In the genomic region with DNA sequence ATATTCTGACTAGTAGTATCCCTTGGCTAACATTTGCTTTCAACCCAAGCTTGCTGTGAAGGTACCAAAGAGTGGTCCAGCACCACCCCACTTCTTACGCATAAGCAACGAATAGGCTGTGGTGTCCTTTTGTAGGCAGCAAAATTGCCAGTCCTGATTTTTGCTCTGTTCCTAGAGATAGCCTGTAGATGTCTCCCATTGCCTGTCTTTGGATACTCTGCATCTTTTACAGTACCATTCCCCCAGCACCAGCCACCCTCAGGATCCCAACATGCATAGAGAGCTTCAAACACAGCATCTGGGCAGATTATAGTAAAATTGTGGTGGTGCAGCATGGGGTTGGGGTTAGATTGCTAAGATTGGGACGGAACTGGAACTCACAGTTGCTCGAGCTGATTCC, we compare ENCODE assay signal across 26 mouse cellular contexts. TPM values are rescaled to one million over a fixed set of nuclear protein-coding genes. Genes with fewer than 3 reads are reported as not detected.
A peak's percentile ranks its signal among the peaks of the same experiment; 100 is the strongest.
DNase-seq lines count a peak whose midpoint lies in the region; TF ChIP-seq lines count a peak whose summit lies in the region.
"Had no signal": no experiment of that assay in that cellular context is flagged by ENCODE, and none has a peak within 500 bp of the region (broad histone marks: within the 10 kb centered on the region; RNA-seq: fewer than 3 reads in every experiment).

No protein-coding gene starts in this region.

- DNase-seq in heart, adult 2 months: no peak
- no peak for DNase-seq in heart, embryonic 10.5 days (ENCODE audit: low spot score)
- no peak for DNase-seq in left cerebral cortex, adult 2 months (ENCODE audit: extremely low spot score in 1 of 2, low spot score in 2 of 2)
- no peak for DNase-seq in left cerebral cortex, adult 18-20 months (ENCODE audit: low spot score in 2 of 2)
- DNase-seq in CH12.LX (ENCODE audit: extremely low read depth): no peak
- DNase-seq in brain, adult 2 months (ENCODE audit: low read depth, low spot score): peak; percentile 16
- no peak for DNase-seq in thymus, postnatal 25 days
- DNase-seq: adrenal gland, postnatal 14 days; cerebellum, adult 11 months; cerebellum, postnatal 36 days; left cerebral cortex, postnatal 4 days; liver; lung, adult 18-20 months; lung, postnatal 14 days; midbrain, embryonic 14.5 days; thymus, adult 2 months had no signal

- H3K4me2 ChIP-seq in CH12.LX (ENCODE audit: insufficient read depth, low read depth, poor library complexity, severe bottlenecking): no peak overlapping the region
- H3K4me2 ChIP-seq: stomach, embryonic 15.5 days had no signal

- no peak for TF ChIP-seq POLR2A in heart, adult 2 months (IDR thresholded peaks at IDR 0.05; ENCODE audit: insufficient read depth, low read depth, low read length)
- TF ChIP-seq POLR2A in CH12.LX (IDR thresholded peaks at IDR 0.05; ENCODE audit: low read depth, low read length): no peak

- WGBS in heart, adult 2 months: 72% methylated on average over 4 of the region's 4 CpGs
- WGBS in heart, embryonic 10.5 days: 78% methylated on average over 4 of the region's 4 CpGs

- no peaks in the 10 kb centered on the region for H3K79me2 ChIP-seq in heart, adult 2 months (replicated peaks; ENCODE audit: control insufficient read depth, insufficient read depth, low read length)
- H3K79me2 ChIP-seq in CH12.LX (replicated peaks; ENCODE audit: control insufficient read depth, extremely low read depth, insufficient read depth, poor library complexity, severe bottlenecking): no peaks in the 10 kb centered on the region

- dilution Hi-C loops in CH12.LX (cut with MboI; ENCODE audit: extremely low pct_ligation_motif_present, extremely low pct_unique_long_range_greater_than_20kb, low sequenced_read_pairs): loop anchor here (25.0 kb wide), 1 partner anchor 149 kb away; no protein-coding TSS in a partner anchor

- no peaks in the 10 kb centered on the region; the same call in 1 of the 2 replicates for H3K4me1 ChIP-seq in heart, adult 2 months (ENCODE audit: control insufficient read depth, insufficient read depth, low read length)
- H3K4me1 ChIP-seq in heart, embryonic 10.5 days: peaks cover 15% of the 10 kb centered on the region
- no peaks in the 10 kb centered on the region for H3K4me1 ChIP-seq in CH12.LX (ENCODE audit: control insufficient read depth in 1 of 2, insufficient read depth in 2 of 2)

- in situ Hi-C loops in CH12.LX (cut with MboI; ENCODE audit: low pct_ligation_motif_present, low pct_unique_long_range_greater_than_20kb, low sequenced_read_pairs): loop anchor here (5.0 kb wide), 1 partner anchor 149 kb away; no protein-coding TSS in a partner anchor

- TF ChIP-seq RAD21 in CH12.LX (IDR thresholded peaks at IDR 0.05; ENCODE audit: low read depth, low read length): peak; percentile 32

- no peak overlapping the region for H3K9ac ChIP-seq in heart, adult 2 months (ENCODE audit: low read depth, low read length)
- no peak overlapping the region for H3K9ac ChIP-seq in CH12.LX (ENCODE audit: insufficient read depth, low read depth)
- H3K9ac ChIP-seq: stomach, embryonic 15.5 days had no signal

- H3K4me3 ChIP-seq in heart, adult 2 months: no peak overlapping the region
- H3K4me3 ChIP-seq in heart, embryonic 10.5 days: no peak overlapping the region
- no peak overlapping the region for H3K4me3 ChIP-seq in left cerebral cortex, adult 2 months
- no peak overlapping the region for H3K4me3 ChIP-seq in CH12.LX (replicated peaks in 1 of 3; ENCODE audit: low read depth in 2 of 3, low read length in 2 of 3, poor library complexity in 1 of 3)
- H3K4me3 ChIP-seq: embryonic facial prominence, embryonic 10.5 days; myocyte; stomach, embryonic 15.5 days had no signal

- no peaks in the 10 kb centered on the region for H3K9me3 ChIP-seq in heart, embryonic 10.5 days
- no peaks in the 10 kb centered on the region for H3K9me3 ChIP-seq in CH12.LX (replicated peaks; ENCODE audit: low read length)
- H3K9me3 ChIP-seq: stomach, embryonic 15.5 days had no signal

- no peak for TF ChIP-seq EP300 in heart, adult 2 months (IDR thresholded peaks at IDR 0.05; ENCODE audit: insufficient read depth, low read depth, low read length)
- TF ChIP-seq EP300 in CH12.LX (IDR thresholded peaks at IDR 0.05; ENCODE audit: low read length): no peak

- TF ChIP-seq CTCF in heart, adult 2 months (IDR thresholded peaks at IDR 0.05): peak; percentile 23
- TF ChIP-seq CTCF in left cerebral cortex, adult 2 months (IDR thresholded peaks at IDR 0.05): peak; percentile 35
- TF ChIP-seq CTCF in CH12.LX (conservative IDR thresholded peaks at IDR 0.05 in 1 of 2, IDR thresholded peaks at IDR 0.05 in 1 of 2; ENCODE audit: low read depth in 2 of 2, low read length in 2 of 2): peak in 1 of 2 experiments; percentile 30; a peak in 2 of 4 replicates

- H3K27ac ChIP-seq in heart, adult 2 months: no peak overlapping the region
- no peak overlapping the region for H3K27ac ChIP-seq in heart, embryonic 10.5 days
- H3K27ac ChIP-seq in left cerebral cortex, adult 2 months: no peak overlapping the region
- no peak overlapping the region for H3K27ac ChIP-seq in CH12.LX (ENCODE audit: insufficient read depth, low read depth)
- H3K27ac ChIP-seq: embryonic facial prominence, embryonic 10.5 days; stomach, embryonic 15.5 days had no signal

- H3K27me3 ChIP-seq in heart, adult 2 months (ENCODE audit: control insufficient read depth, insufficient read depth, low read length): no peaks in the 10 kb centered on the region
- H3K27me3 ChIP-seq in heart, embryonic 10.5 days (ENCODE audit: insufficient read depth, poor library complexity, severe bottlenecking): peaks cover 17% of the 10 kb centered on the region
- H3K27me3 ChIP-seq in CH12.LX (replicated peaks): peaks cover 44% of the 10 kb centered on the region
- H3K27me3 ChIP-seq: stomach, embryonic 15.5 days had no signal

- no peaks in the 10 kb centered on the region for H3K36me3 ChIP-seq in heart, adult 2 months (ENCODE audit: control insufficient read depth, insufficient read depth, low read length)
- H3K36me3 ChIP-seq in heart, embryonic 10.5 days: peaks cover 24% of the 10 kb centered on the region
- peaks cover 20 to 29% of the 10 kb centered on the region in 2 experiments for H3K36me3 ChIP-seq in CH12.LX (replicated peaks in 1 of 2; ENCODE audit: control insufficient read depth in 1 of 2, insufficient read depth in 1 of 2, low read length in 1 of 2)

- intact Hi-C loops in heart, adult 2 months (cut with DNase I): no loop called here
- intact Hi-C loops in left cerebral cortex, adult 2 months (cut with DNase I): no loop called here

TF ChIP-seq in CH12.LX, 34 proteins besides CTCF, POLR2A, EP300 and RAD21:
- TF ChIP-seq SMC3 (IDR thresholded peaks at IDR 0.05; ENCODE audit: low read depth, low read length): no peak
- TF ChIP-seq IRF4 (IDR thresholded peaks at IDR 0.05; ENCODE audit: low read depth, low read length): no peak

RNA-seq across cellular contexts. Expression of gene Pkd1l1, which starts 15.0 kb away (rescaled TPM):
- total RNA-seq in heart, adult 2 months (2021): under 1 TPM in 1 of 2 experiments, not detected in 1; 0.25 TPM
- polyA plus RNA-seq in heart, adult 2 months (2012; rRNA removed): 0.03 and 0.27 TPM in 2 replicates
- polyA plus RNA-seq in heart, embryonic 10.5 days (2016; fragmentation: Nextera tagmentation; extraction: Ambion mirVana): 0.04 TPM in 2 replicates
- under 1 TPM in 1 of 2 experiments, not detected in 1; 0.07 TPM for total RNA-seq in left cerebral cortex, adult 2 months (2021)
- total RNA-seq in left cerebral cortex, adult 18-20 months (2021): not detected
- total RNA-seq in CH12.LX (2012; rRNA removed) (not detected in 2 replicates), CH12.LX (2014; rRNA removed) (not detected in 2 replicates)
- polyA plus RNA-seq in CH12.LX (2012; ENCODE audit: insufficient read length, low read depth): not detected in 2 replicates
- total RNA-seq: gastrocnemius, postnatal 4 days; hematopoietic stem cell, adult 5-6 weeks; layer of hippocampus, postnatal 25 days; megakaryocyte, adult 5-6 weeks; neutrophil, adult 5-6 weeks had no signal
- polyA plus RNA-seq: activated CD4-positive, CD25-positive, alpha-beta regulatory T cell, adult 4 months; forebrain, embryonic 11.5 days; myocyte had no signal

RNA-seq across cellular contexts. Expression of gene Hus1, which starts 22.9 kb away (rescaled TPM):
- total RNA-seq in heart, adult 2 months (2021): 10 to 100 TPM in 1 of 2 experiments, 1 to 10 TPM in 1; 9.6 to 11.1 TPM
- 7.5 and 12.4 TPM in 2 replicates for polyA plus RNA-seq in heart, adult 2 months (2012; rRNA removed)
- polyA plus RNA-seq in heart, embryonic 10.5 days (2016; fragmentation: Nextera tagmentation; extraction: Ambion mirVana): 15.9 and 20.2 TPM in 2 replicates
- 10 to 100 TPM; 11.5 to 13.0 TPM for total RNA-seq in left cerebral cortex, adult 2 months (2021)
- total RNA-seq in left cerebral cortex, adult 18-20 months (2021): 10 to 100 TPM; 11.5 to 12.1 TPM
- total RNA-seq in CH12.LX (2012; rRNA removed) (14.3 and 18.2 TPM in 2 replicates), CH12.LX (2014; rRNA removed) (31.0 and 31.4 TPM in 2 replicates)
- 28.7 and 29.9 TPM in 2 replicates for polyA plus RNA-seq in CH12.LX (2012; ENCODE audit: insufficient read length, low read depth)
